Mouse (Mus musculus): ENCODE measurements around the gene Nsrp1.
"Not testable (repeated sequence)": the region's sequence is repeated elsewhere in the genome, so short reads cannot be mapped to it uniquely, and the experiment has no call there.

Gene Nsrp1

GRCm38 (mm10) chr11:77078273-77079134 lies at the start of gene Nsrp1:
Gene Nsrp1 (minus strand): TSS chr11:77078435.
- in situ Hi-C loops (cut with MboI, MseI) = no loop called here

DNA sequence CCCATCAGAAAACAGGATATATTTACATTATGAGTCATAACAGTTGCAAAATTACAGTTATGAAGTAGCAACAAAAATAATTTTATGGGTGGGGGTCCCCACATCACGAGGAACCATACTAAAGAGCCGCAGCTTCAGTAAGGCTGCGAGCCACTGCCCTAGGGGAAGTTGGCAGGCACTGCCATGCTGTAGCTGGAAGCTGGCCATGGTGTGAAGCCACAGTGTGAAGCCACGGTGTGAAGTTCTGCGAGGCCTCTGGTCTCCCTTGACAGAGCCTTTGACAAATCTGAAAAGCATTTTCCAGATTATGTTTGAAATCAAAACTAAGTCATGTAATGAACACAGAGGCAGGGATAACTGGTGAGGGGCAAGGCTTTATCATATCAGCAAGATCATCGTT lies 32.9 kb upstream of the Nsrp1 start:
- in situ Hi-C loops (cut with MboI, MseI) = no loop called here

- in situ Hi-C loops (cut with MboI, MseI) = loop anchor here (10.0 kb wide), 1 partner anchor 356 kb away; the partner anchor contains the start of gene Coro6
Measured at GRCm38 (mm10) chr11:77108442-77108841, 30.2 kb upstream of the Nsrp1 start.

DNA sequence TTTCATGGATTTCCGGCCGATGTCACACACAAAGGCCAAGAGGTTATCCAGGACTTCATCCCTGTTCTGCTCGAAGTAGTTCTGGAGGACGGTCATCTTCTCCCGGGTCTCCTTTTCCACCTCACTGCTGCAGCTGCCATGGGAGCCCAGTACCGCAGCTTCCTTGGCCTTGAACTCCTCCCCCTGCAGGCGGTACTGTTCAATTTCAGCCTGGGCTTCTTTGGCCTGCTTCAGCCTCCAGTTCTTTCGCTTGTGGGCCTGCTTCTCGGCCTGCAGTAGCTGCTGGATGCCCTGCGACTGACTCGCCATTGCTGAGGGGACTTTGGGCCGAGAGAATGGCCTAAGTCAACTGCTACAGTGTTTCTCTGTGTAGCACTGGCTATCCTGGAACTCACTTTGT lies 29.6 kb upstream of the Nsrp1 start:
- in situ Hi-C loops (cut with MboI, MseI) = loop anchor here (10.0 kb wide), 1 partner anchor 357 kb away; the partner anchor contains the start of gene Coro6

GRCm38 (mm10) chr11:77106961-77107360 lies 28.7 kb upstream of the Nsrp1 start:
- in situ Hi-C loops (cut with MboI, MseI) = loop anchor here (10.0 kb wide), 1 partner anchor 358 kb away; the partner anchor contains the start of gene Coro6

DNA sequence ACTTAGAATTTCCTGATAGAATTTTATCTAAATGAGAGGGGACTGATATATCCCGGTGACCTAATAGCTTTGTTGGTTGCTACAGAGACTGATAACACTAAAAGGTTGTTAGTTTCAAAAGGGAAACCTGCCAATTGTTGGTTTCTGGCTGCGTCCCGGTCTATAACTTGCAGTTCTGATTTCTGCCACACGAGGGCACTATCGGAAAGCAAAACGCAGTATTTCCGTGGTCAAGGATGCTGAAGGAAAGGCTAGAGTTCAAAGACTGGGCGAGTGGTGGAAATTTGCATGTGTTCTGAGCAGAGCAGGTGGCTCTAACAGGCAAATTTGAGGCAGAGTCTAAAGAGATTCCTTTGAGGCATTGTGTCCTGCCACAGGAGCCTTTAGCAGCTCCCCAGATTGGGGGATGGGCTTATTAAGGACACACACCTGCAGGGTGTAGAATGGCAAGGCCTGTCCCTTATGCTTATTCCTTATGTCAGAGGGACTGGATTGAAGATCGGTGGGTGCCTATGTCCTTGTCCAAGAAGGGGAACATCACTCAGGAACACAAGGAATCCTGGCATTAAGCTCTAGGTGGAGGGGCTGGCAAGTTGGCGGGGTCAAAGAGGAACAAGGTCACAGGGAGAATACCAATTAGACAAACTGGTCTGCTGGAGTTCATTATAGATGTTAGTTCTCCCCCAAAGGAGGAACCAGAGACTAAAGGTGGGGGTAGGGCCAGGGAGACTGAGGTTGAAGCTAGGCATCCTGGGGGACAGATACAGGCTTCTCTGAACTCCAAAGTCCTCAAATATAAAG lies 22.1 kb upstream of the Nsrp1 start:
- in situ Hi-C loops (cut with MboI, MseI) = loop anchor here (5.0 to 10.0 kb wide), 2 partner anchors 207 to 364 kb away; partner anchors contain the start of gene Coro6

- in situ Hi-C loops (cut with MboI, MseI) = loop anchor here (10.0 kb wide), 1 partner anchor 104 kb away; the partner anchor contains the start of gene Slc6a4
Measured at GRCm38 (mm10) chr11:77098332-77098972, 20.2 kb upstream of the Nsrp1 start.

DNA sequence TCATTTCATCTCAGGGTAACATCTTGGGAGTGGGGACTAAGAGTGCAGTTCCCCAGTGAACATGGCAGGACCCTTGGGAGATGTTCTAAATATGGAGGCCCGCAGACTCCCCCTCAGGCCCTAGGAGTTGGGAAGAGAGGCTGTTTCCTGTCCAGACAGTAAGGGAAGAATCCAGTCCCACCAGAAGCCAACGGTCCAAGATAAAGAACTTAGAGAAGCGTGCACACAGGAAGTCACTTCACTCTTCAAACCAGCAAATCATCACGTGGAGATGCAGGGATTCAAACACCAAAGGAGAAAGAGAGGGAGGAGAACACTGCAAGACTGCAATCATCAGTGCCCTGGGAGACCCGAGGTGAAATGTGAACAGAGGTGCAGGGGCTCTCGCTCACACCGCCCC lies 18.8 kb upstream of the Nsrp1 start:
- in situ Hi-C loops (cut with MboI, MseI) = loop anchor here (10.0 kb wide), 1 partner anchor 102 kb away; the partner anchor contains the start of gene Slc6a4

DNA sequence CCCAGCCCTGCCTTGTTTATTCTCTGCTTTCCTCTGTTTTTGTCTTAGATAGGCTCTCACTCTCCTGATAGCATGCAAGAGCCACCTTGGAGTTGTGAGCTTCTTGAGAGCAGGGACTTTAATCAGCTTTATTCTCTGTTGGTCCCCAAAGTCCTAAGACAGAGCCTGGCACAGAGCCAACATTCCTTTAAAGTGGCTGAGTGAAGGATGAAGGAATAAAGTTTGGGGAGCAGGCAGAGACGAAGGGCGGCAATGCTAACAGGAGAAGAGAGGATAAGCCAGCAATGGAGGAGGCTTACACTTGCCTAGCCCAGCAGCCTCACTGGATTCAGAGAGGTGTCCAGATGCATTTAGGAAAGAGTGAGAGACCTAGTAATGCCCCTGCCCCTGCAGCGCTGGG lies 18.3 kb upstream of the Nsrp1 start:
- in situ Hi-C loops (cut with MboI, MseI) = loop anchor here (10.0 kb wide), 1 partner anchor 102 kb away; the partner anchor contains the start of gene Slc6a4

DNA sequence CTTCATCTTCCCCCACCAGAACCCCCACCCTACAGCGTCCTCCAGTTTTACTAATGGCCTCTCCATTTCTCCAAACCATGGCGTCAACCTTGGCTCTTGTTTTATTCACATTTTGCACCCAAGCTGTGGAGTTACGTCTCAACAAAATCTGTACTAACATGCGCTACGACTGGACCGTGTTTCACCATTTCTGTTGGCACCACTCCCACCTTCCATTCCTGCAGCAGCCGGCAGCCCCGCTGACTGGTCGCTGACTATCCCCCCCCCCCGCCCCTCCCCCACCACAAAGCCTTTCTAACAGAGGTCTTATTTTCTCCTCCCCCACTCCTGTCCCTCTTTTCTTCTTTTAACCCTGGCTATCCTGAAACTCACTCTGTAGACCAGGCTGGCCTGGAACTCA lies 17.0 kb upstream of the Nsrp1 start:
- in situ Hi-C loops (cut with MboI, MseI) = loop anchor here (10.0 kb wide), 1 partner anchor 100 kb away; the partner anchor contains the start of gene Slc6a4

- in situ Hi-C loops (cut with MboI, MseI) = loop anchor here (10.0 kb wide), 1 partner anchor 99 kb away; the partner anchor contains the start of gene Slc6a4
Measured at GRCm38 (mm10) chr11:77094136-77094535, 15.9 kb upstream of the Nsrp1 start.

DNA sequence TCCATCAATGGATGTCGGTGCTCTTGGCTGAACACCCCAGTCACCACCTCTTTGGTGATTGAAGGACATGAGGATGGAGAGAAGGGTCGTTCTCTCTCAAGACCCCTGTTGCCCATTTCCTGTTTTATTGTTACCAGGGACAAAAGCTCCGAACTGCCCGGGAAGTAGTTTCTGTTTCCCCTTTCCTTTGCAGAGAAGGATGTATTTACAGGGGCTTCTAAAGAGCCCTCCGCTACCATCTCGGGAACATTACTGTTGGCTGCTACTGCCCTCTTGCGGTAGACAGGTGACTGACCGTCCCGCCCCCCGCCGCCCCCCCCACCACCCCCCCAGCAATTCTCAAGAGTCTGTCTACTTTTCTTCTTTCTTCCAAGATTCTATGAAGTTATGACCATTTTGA lies 15.0 kb upstream of the Nsrp1 start:
- in situ Hi-C loops (cut with MboI, MseI) = loop anchor here (10.0 kb wide), 1 partner anchor 98 kb away; the partner anchor contains the start of gene Slc6a4

DNA sequence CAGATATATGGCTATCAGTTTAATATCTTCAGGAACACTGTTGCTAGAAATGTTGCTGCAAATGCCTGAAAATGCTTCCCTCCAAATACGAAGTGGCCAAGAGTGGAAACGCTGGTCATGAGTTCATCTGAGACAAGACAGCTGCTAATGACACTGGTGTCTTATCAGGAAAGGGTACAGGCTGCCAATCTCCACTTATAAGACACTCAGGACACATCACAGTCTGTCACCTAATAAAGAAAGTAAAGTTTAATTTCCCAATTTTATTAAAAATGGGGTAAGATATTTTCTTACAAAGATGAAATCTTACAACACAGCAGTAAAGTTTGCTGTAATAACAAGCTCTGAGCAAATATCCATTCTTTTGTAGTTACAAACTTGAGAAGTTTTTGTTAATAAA lies 10.9 kb upstream of the Nsrp1 start:
- in situ Hi-C loops (cut with MboI, MseI) = no loop called here

GRCm38 (mm10) chr11:77087004-77087403 lies 8.8 kb upstream of the Nsrp1 start:
- in situ Hi-C loops (cut with MboI, MseI) = no loop called here

- in situ Hi-C loops (cut with MboI, MseI) = no loop called here
Measured at GRCm38 (mm10) chr11:77084001-77084682, 5.9 kb upstream of the Nsrp1 start.

GRCm38 (mm10) chr11:77079361-77079760 lies 1.1 kb upstream of the Nsrp1 start:
- in situ Hi-C loops (cut with MboI, MseI) = no loop called here

- in situ Hi-C loops (cut with MboI, MseI) = no loop called here
Measured at GRCm38 (mm10) chr11:77077792-77078191, 443 bp downstream of the Nsrp1 start.

GRCm38 (mm10) chr11:77077331-77077730 lies 904 bp downstream of the Nsrp1 start:
- in situ Hi-C loops (cut with MboI, MseI) = not testable (repeated sequence)

- in situ Hi-C loops (cut with MboI, MseI) = no loop called here
Measured at GRCm38 (mm10) chr11:77070721-77071120, 7.5 kb downstream of the Nsrp1 start.

- in situ Hi-C loops (cut with MboI, MseI) = no loop called here
Measured at GRCm38 (mm10) chr11:77068825-77069224, 9.4 kb downstream of the Nsrp1 start.

DNA sequence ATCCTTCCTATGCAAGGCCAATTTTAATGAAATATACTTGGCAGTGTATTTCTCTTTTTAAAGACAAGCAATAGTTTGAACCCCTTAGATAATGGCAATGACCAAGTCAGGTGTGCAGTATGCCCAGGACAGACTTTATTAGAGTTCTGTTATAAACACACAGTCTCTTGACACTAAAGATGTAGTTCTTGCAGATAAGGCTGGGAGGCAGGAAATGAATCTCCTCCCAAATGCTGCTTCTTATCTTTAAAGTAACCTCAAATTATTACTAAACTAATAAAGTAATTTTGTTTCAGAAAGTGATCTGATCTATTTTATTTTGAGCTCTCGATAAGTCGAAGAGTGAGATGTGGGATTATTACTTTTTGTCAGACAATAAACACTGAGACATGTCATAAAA lies 14.8 kb downstream of the Nsrp1 start:
- in situ Hi-C loops (cut with MboI, MseI) = no loop called here

Measured in T-helper 2 cell (primary cell).